ENCODE assay signal across 10 mouse cellular contexts in genomic region chr5:66798135-66798534, GRCm38 (mm10). TPM values are rescaled to one million over a fixed set of nuclear protein-coding genes. Genes with fewer than 3 reads are reported as not detected.
DNase-seq lines count a peak whose midpoint lies in the region; ATAC-seq and TF ChIP-seq lines count a peak whose summit lies in the region.
"Had no signal": no experiment of that assay in that cellular context is flagged by ENCODE, and none has a peak within 500 bp of the region (broad histone marks: within the 10 kb centered on the region; RNA-seq: fewer than 3 reads in every experiment).

No protein-coding gene starts in this region.

- TF ChIP-seq POLR2A in heart, adult 2 months (IDR thresholded peaks at IDR 0.05; ENCODE audit: insufficient read depth, low read depth, low read length): no peak

- no peak overlapping the region for H3K4me2 ChIP-seq in heart, embryonic 11.5 days
- peak overlapping the region; percentile 1; the same call in 1 of the 2 replicates for H3K4me2 ChIP-seq in lung, embryonic 15.5 days
- H3K4me2 ChIP-seq in hindbrain, embryonic 16.5 days (ENCODE audit: low read length): no peak overlapping the region
- H3K4me2 ChIP-seq in neural tube, embryonic 15.5 days: no peak overlapping the region

- no peak for DNase-seq in heart, adult 2 months
- no peak for DNase-seq in lung, postnatal 25 days (ENCODE audit: low spot score)
- no peak for DNase-seq in left cerebral cortex, postnatal 4 days
- no peak for DNase-seq in ovary, postnatal 10 days (ENCODE audit: low spot score)
- DNase-seq: cerebellum, postnatal 10 days had no signal

- H3K4me1 ChIP-seq in heart, adult 2 months (ENCODE audit: control insufficient read depth, insufficient read depth, low read length): peaks cover 30% of the 10 kb centered on the region
- peaks cover 15% of the 10 kb centered on the region for H3K4me1 ChIP-seq in heart, embryonic 11.5 days (ENCODE audit: control insufficient read depth, insufficient read depth, low read length)
- peaks cover 57% of the 10 kb centered on the region for H3K4me1 ChIP-seq in lung, embryonic 15.5 days
- H3K4me1 ChIP-seq in hindbrain, embryonic 16.5 days (ENCODE audit: control insufficient read depth, insufficient read depth, low read depth, low read length): peaks cover 30% of the 10 kb centered on the region
- peaks cover 47% of the 10 kb centered on the region for H3K4me1 ChIP-seq in neural tube, embryonic 15.5 days

- H3K27ac ChIP-seq in heart, adult 2 months: peak overlapping the region; percentile 26; the same call in 1 of the 2 replicates
- H3K27ac ChIP-seq in heart, embryonic 11.5 days (ENCODE audit: low read depth, low read length): no peak overlapping the region
- peak overlapping the region; percentile 79 for H3K27ac ChIP-seq in lung, embryonic 15.5 days
- H3K27ac ChIP-seq in hindbrain, embryonic 16.5 days (ENCODE audit: low read depth, low read length): peak overlapping the region; percentile 44
- peak overlapping the region; percentile 70 for H3K27ac ChIP-seq in neural tube, embryonic 15.5 days (replicated peaks)

- no peak for TF ChIP-seq EP300 in heart, adult 2 months (IDR thresholded peaks at IDR 0.05; ENCODE audit: insufficient read depth, low read depth, low read length)

- H3K79me2 ChIP-seq in heart, adult 2 months (replicated peaks; ENCODE audit: control insufficient read depth, insufficient read depth, low read length): peaks cover 6% of the 10 kb centered on the region

- no peaks in the 10 kb centered on the region for H3K27me3 ChIP-seq in heart, adult 2 months (ENCODE audit: control insufficient read depth, insufficient read depth, low read length)
- peaks cover 5% of the 10 kb centered on the region; the same call in 1 of the 2 replicates for H3K27me3 ChIP-seq in heart, embryonic 11.5 days (ENCODE audit: control insufficient read depth, insufficient read depth, low read length)
- H3K27me3 ChIP-seq in lung, embryonic 15.5 days: no peaks in the 10 kb centered on the region
- no peaks in the 10 kb centered on the region for H3K27me3 ChIP-seq in hindbrain, embryonic 16.5 days (replicated peaks; ENCODE audit: control insufficient read depth, insufficient read depth, low read length)
- no peaks in the 10 kb centered on the region for H3K27me3 ChIP-seq in neural tube, embryonic 15.5 days (replicated peaks)

- WGBS in heart, adult 2 months: 50% methylated on average over 3 of the region's 3 CpGs
- 55% methylated on average over 3 of the region's 3 CpGs for WGBS in heart, embryonic 11.5 days (ENCODE audit: insufficient replicate concordance)
- WGBS in lung, embryonic 15.5 days: 32% methylated on average over 3 of the region's 3 CpGs
- 20% methylated on average over 3 of the region's 3 CpGs for WGBS in hindbrain, embryonic 16.5 days
- 16% methylated on average over 3 of the region's 3 CpGs for WGBS in neural tube, embryonic 15.5 days

- intact Hi-C loops in heart, adult 2 months (cut with DNase I): loop anchor here (5.0 kb wide), 1 partner anchor 51 kb away; the partner anchor contains the start of gene Limch1
- intact Hi-C loops in left cerebral cortex, postnatal 4 days (cut with DNase I): loop anchor here (5.0 kb wide), 1 partner anchor 41 kb away; no protein-coding TSS in a partner anchor

- H3K9ac ChIP-seq in heart, adult 2 months (ENCODE audit: low read depth, low read length): no peak overlapping the region
- H3K9ac ChIP-seq in heart, embryonic 11.5 days (ENCODE audit: low read depth, low read length): no peak overlapping the region
- H3K9ac ChIP-seq in lung, embryonic 15.5 days: no peak overlapping the region
- H3K9ac ChIP-seq in hindbrain, embryonic 16.5 days (ENCODE audit: low read depth, low read length): no peak overlapping the region
- H3K9ac ChIP-seq in neural tube, embryonic 15.5 days (replicated peaks): no peak overlapping the region

- no peak for TF ChIP-seq CTCF in heart, adult 2 months (IDR thresholded peaks at IDR 0.05)

- H3K9me3 ChIP-seq in heart, embryonic 11.5 days (replicated peaks; ENCODE audit: control insufficient read depth, low read length): no peaks in the 10 kb centered on the region
- no peaks in the 10 kb centered on the region for H3K9me3 ChIP-seq in lung, embryonic 15.5 days
- H3K9me3 ChIP-seq in hindbrain, embryonic 16.5 days (ENCODE audit: control insufficient read depth, low read length): no peaks in the 10 kb centered on the region
- H3K9me3 ChIP-seq in neural tube, embryonic 15.5 days (replicated peaks): no peaks in the 10 kb centered on the region

- no peak for ATAC-seq in heart, embryonic 11.5 days (replicated peaks; ENCODE audit: insufficient number of reproducible peaks, low FRiP score, low TSS enrichment)
- no peak for ATAC-seq in lung, embryonic 15.5 days (ENCODE audit: borderline replicate concordance, extremely low read depth, low FRiP score, low TSS enrichment)
- ATAC-seq in hindbrain, embryonic 16.5 days: peak; percentile 63
- ATAC-seq in neural tube, embryonic 15.5 days (ENCODE audit: low FRiP score): peak; percentile 42

- H3K36me3 ChIP-seq in heart, adult 2 months (ENCODE audit: control insufficient read depth, insufficient read depth, low read length): peaks cover 16% of the 10 kb centered on the region
- H3K36me3 ChIP-seq in heart, embryonic 11.5 days (ENCODE audit: control insufficient read depth, insufficient read depth, low read length): no peaks in the 10 kb centered on the region
- no peaks in the 10 kb centered on the region for H3K36me3 ChIP-seq in lung, embryonic 15.5 days
- no peaks in the 10 kb centered on the region for H3K36me3 ChIP-seq in hindbrain, embryonic 16.5 days (ENCODE audit: control insufficient read depth, insufficient read depth, low read length)
- H3K36me3 ChIP-seq in neural tube, embryonic 15.5 days: no peaks in the 10 kb centered on the region

- no peak overlapping the region for H3K4me3 ChIP-seq in heart, adult 2 months
- H3K4me3 ChIP-seq in heart, embryonic 11.5 days (ENCODE audit: low read depth, low read length): no peak overlapping the region
- H3K4me3 ChIP-seq in lung, embryonic 15.5 days: no peak overlapping the region
- no peak overlapping the region for H3K4me3 ChIP-seq in hindbrain, embryonic 16.5 days (ENCODE audit: low read length)
- H3K4me3 ChIP-seq in neural tube, embryonic 15.5 days (replicated peaks): no peak overlapping the region

RNA-seq across cellular contexts. Expression of gene Limch1, which starts 52.5 kb away (rescaled TPM):
- total RNA-seq in heart, adult 2 months (2021): 100 to 1,000 TPM; 230 to 277 TPM
- 60.2 and 120 TPM in 2 replicates for polyA plus RNA-seq in heart, adult 2 months (2012; rRNA removed)
- polyA plus RNA-seq in heart, embryonic 11.5 days (2014; fragmentation: Nextera tagmentation; extraction: Ambion mirVana): 28.2 and 32.8 TPM in 2 replicates
- 74.0 and 77.2 TPM in 2 replicates for polyA plus RNA-seq in lung, embryonic 15.5 days (2015; fragmentation: Nextera tagmentation; extraction: Ambion mirVana)
- 48.4 and 50.1 TPM in 2 replicates for polyA plus RNA-seq in hindbrain, embryonic 16.5 days (2015; fragmentation: Nextera tagmentation; extraction: Ambion mirVana)
- polyA plus RNA-seq in neural tube, embryonic 15.5 days (2015; fragmentation: Nextera tagmentation; extraction: Ambion mirVana): 62.0 and 63.7 TPM in 2 replicates
- 100 to 1,000 TPM; 203 to 223 TPM for total RNA-seq in left cerebral cortex, postnatal 4 days (2021)
- polyA plus RNA-seq: C2C12 had no signal

Comparison
In these comparisons a context has a peak if more than half of its experiments do, and no peak if none do; other contexts are left out.
1. ATAC-seq: peak in hindbrain, embryonic 16.5 days (single experiment) and neural tube, embryonic 15.5 days (single experiment); none in heart, embryonic 11.5 days (single experiment) and lung, embryonic 15.5 days (single experiment).